Mouse (Mus musculus) midbrain, embryonic 13.5 days (tissue): ENCODE data around the gene Obscn. TPM values are rescaled to one million over a fixed set of nuclear protein-coding genes. Genes with fewer than 3 reads are reported as not detected.
A peak's percentile ranks its signal among the peaks of the same experiment; 100 is the strongest.

Experiments used
- ATAC-seq: fragments of 200-750 bp; cut with Nextera tagmentation; 2 replicates; pipeline ENCODE4 v1.8.0; 2017; ENCODE audit warnings: mild to moderate bottlenecking, moderate TSS enrichment, moderate library complexity
- H3K27ac ChIP-seq: fragments of 300-500 bp; sonication (generic); 2 replicates; pipeline ENCODE4 v1.5.1; 2015; ENCODE audit warnings: inconsistent platforms, mild to moderate bottlenecking, moderate library complexity
- H3K27me3 ChIP-seq: fragments of 300-500 bp; sonication (generic); 2 replicates; pipeline ENCODE4 v1.6.1; 2015; ENCODE audit warnings: mild to moderate bottlenecking, inconsistent platforms
- H3K36me3 ChIP-seq: fragments of 300-500 bp; sonication (generic); 2 replicates; pipeline ENCODE4 v1.6.1; 2015; ENCODE audit warnings: mild to moderate bottlenecking, inconsistent platforms
- H3K4me1 ChIP-seq: fragments of 300-500 bp; sonication (generic); replicated peaks from 2 replicates; pipeline ENCODE4 v1.6.1; 2015; ENCODE audit warnings: inconsistent platforms
- H3K4me2 ChIP-seq: fragments of 300-500 bp; sonication (generic); replicated peaks from 2 replicates; pipeline ENCODE4 v1.6.1; 2015; ENCODE audit warnings: moderate library complexity, mild to moderate bottlenecking, inconsistent platforms
- H3K4me3 ChIP-seq: fragments of 300-500 bp; sonication (generic); replicated peaks from 2 replicates; pipeline ENCODE4 v1.5.1; 2015; ENCODE audit warnings: mild to moderate bottlenecking, inconsistent platforms
- H3K9ac ChIP-seq: fragments of 300-500 bp; sonication (generic); replicated peaks from 2 replicates; pipeline ENCODE4 v1.6.1; 2015; ENCODE audit warnings: mild to moderate bottlenecking, inconsistent platforms
- H3K9me3 ChIP-seq: fragments of 300-500 bp; sonication (generic); 2 replicates; pipeline ENCODE4 v1.6.1; 2016; ENCODE audit warnings: mild to moderate bottlenecking, inconsistent platforms
- WGBS: fragments of 180-500 bp; shearing (Covaris S2); methylation state at CpG from one replicate; pipeline ENCODE4 v1.1.7; 2015; 5-methylcytosine and 5-hydroxymethylcytosine counted together
- polyA plus RNA-seq: library from polyadenylated mRNA; unstranded; fragments of >200 nt; fragmentation: Nextera tagmentation; extraction: Ambion mirVana; gene quantifications from 2 replicates; pipeline ENCODE4 v1.2.1, GENCODE M21; 2015

The Obscn gene
- polyA plus RNA-seq: 0.04 and 0.08 TPM in 2 replicates

DNA sequence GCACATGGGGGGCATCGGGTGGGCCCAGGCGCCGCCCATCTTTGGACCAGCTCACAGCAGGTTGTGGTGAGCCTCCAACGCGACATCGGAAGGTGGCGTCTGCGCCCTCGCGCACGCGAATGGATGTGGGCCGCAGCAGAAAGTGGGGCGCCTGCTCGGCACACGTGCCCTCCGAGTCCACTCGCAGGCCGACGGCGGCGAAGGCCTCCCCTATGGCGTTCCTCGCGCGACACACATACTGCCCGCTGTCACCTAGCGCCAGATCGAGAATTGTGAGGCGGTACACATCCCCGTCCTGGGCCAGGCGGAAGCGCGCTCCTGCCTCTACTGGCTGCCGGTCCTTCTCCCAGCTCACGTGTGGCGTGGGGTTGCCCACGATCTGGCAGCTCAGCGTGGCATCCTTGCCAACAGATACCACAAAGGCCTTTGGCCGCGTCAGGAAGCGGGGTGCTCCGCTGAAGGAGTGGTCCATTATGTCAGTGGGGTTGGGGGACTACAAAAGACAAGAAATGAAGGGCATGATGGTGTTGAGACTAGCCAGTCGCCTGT, at the start of gene Obscn:
Gene Obscn (minus strand): TSS at position 499 of the 549 bp plus-strand sequence.
- Histone ChIP-seq H3K36me3 (no peaks in the 10 kb centered on the region), H3K27ac (no peak within 1 kb of the TSS), H3K9me3 (no peaks in the 10 kb centered on the region), H3K27me3 (peaks cover 64% of the 10 kb centered on the region), H3K4me1 (peaks cover 8% of the 10 kb centered on the region), H3K4me2 (peak within 1 kb of the TSS; percentile 49), H3K9ac (no peak within 1 kb of the TSS), H3K4me3 (peak within 1 kb of the TSS; percentile 32)
- no peak for ATAC-seq
- 18% methylated on average over 37 of the region's 44 CpGs for WGBS

DNA sequence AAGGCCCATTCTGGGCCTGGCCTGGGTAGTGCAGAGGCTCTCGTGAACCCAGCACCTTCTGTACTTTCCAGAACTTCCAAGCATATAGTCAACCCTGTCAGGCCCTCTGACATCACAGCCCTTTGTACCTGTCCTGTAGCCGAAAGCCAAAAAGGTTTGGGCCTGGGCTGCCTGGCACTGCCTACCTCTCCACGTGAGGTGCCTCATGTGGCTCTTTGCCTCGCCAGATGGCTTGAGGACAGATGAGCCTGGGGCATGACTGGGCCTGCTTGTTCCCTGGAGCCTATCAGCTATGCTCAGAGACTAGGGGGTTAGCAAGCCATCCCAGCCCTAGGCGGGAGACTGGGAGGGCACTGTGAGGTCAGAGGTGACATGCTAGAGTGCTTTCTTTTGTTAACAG, 49.3 kb upstream of the Obscn start:
- no peak for ATAC-seq
- Histone ChIP-seq H3K9ac (no peak overlapping the region), H3K4me3 (no peak overlapping the region), H3K36me3 (peaks cover 46% of the 10 kb centered on the region), H3K4me1 (peaks cover 24% of the 10 kb centered on the region), H3K27me3 (peaks cover 4% of the 10 kb centered on the region; the same call in 1 of the 2 replicates), H3K4me2 (no peak overlapping the region), H3K9me3 (no peaks in the 10 kb centered on the region), H3K27ac (no peak overlapping the region)
- WGBS: 81% methylated on average over 5 of the region's 5 CpGs

DNA sequence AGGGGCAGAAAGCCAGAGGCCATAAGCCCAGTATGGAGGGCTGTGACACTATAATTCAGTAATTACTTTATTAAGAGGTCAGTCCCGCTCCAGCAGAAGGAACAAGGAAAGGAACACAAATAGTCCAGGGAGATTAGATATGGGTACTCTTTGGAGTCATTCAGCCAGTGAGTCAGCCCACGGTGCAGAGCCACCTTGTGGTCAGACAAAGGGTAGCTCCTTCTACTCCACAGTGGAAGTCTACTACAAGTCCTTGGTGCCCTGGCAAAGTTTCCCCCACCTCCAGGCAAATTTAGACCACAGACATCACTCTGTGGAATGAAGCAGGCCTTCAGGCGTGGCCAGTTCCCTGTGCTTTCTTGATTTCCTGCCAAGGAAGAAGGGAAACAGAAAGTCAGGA, 47.6 kb upstream of the Obscn start:
- Histone ChIP-seq H3K9me3 (no peaks in the 10 kb centered on the region), H3K4me1 (peaks cover 8% of the 10 kb centered on the region), H3K27ac (no peak overlapping the region), H3K4me2 (no peak overlapping the region), H3K4me3 (no peak overlapping the region), H3K36me3 (peaks cover 46% of the 10 kb centered on the region), H3K9ac (no peak overlapping the region), H3K27me3 (peaks cover 11% of the 10 kb centered on the region)
- WGBS: 30% methylated on average over 3 of the region's 3 CpGs
- ATAC-seq: 0 out of 2 replicates have a peak, but pooled peaks have one; percentile 40

DNA sequence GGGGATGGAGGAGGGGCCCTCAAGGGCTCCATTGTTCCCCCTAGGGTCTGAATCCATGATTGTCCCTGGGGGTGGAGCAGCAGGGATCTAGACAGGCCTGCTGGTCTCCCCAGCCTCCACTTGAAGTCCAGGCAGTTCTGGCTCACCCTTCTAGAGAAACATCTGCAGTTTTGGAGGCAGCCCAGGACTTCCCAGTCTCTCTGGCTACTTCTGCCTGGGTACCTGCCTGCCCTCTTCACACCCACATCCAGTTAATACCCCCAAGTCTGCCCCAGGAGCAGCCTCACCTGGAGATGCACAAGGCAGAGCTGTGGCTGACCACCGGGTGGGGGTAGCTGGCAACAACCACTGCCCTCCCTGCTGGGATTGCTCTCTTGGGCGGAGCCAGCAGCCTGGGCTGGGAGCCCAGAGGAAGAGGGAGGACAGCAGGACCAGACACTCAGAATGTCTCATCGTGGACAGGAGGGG, 46.7 kb upstream of the Obscn start, which contains the start of gene Gjc2:
Gene Gjc2 (minus strand): TSS at position 350 of the 468 bp plus-strand sequence.
- no peak within 1 kb of the TSS for H3K4me2 ChIP-seq
- no peak within 1 kb of the TSS for H3K4me3 ChIP-seq
- no peak for ATAC-seq
- no peak within 1 kb of the TSS; the same call in 1 of the 2 replicates for H3K9ac ChIP-seq
- H3K27ac ChIP-seq: no peak within 1 kb of the TSS
- WGBS: 37% methylated on average over 3 of the region's 3 CpGs
- H3K27me3 ChIP-seq: peaks cover 21% of the 10 kb centered on the region
- peaks cover 46% of the 10 kb centered on the region for H3K36me3 ChIP-seq
- no peaks in the 10 kb centered on the region for H3K9me3 ChIP-seq
- H3K4me1 ChIP-seq: no peaks in the 10 kb centered on the region

DNA sequence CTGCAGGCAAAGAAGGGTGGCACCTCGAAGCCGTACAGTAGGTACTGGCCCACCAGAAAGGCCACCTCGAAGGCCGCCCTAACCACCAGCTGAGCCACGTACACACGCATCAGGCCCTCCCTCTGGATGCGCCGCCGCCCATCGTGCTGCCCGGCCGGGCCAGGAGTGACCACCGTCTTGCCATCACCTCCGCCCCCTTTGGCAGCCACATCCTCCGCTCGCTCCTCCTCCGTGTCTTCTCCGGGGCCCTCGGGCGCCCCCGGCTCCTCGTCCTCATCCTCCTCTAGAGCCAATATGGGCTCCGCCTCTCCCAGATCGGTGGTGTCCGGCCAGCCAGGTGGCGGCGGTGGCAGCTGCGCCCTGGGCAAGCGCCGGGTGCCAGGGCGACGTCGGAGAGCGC, 40.7 kb upstream of the Obscn start:
- H3K27me3 ChIP-seq: peaks cover 72% of the 10 kb centered on the region
- ATAC-seq: no peak
- H3K4me3 ChIP-seq: no peak overlapping the region
- 0 out of 2 replicates have a peak overlapping the region, but pooled peaks have one; percentile 2 for H3K4me2 ChIP-seq
- H3K27ac ChIP-seq: no peak overlapping the region
- no peak overlapping the region for H3K9ac ChIP-seq
- WGBS: 10% methylated on average over 34 of the region's 34 CpGs
- no peaks in the 10 kb centered on the region for H3K36me3 ChIP-seq
- H3K9me3 ChIP-seq: no peaks in the 10 kb centered on the region
- H3K4me1 ChIP-seq: 0 out of 2 replicates have a peak, but pooled peaks cover 4% of the 10 kb centered on the region

DNA sequence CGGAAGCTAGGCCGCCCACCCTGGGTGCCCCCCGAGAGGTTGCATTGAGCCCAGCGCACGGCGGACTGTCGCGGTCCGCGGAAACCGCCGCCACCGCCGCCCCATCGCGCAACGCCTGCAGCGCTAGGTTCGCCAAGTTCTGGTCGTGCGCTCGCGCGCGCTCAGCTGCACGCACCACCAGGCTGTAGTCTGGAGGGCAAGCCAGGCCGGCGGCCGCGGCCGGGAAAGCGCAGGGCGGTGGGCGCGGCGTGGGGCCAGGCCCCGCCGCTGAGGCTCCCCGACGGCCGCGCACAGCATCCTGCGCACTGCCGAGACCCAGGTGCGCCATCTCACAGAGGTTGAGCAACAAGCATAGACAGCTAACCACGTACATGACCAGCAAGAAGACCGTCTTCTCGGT, 40.3 kb upstream of the Obscn start:
- Histone ChIP-seq H3K27ac (no peak overlapping the region), H3K4me3 (no peak overlapping the region; the same call in 1 of the 2 replicates), H3K9me3 (no peaks in the 10 kb centered on the region), H3K4me1 (0 out of 2 replicates have a peak, but pooled peaks cover 4% of the 10 kb centered on the region), H3K27me3 (peaks cover 70% of the 10 kb centered on the region), H3K4me2 (0 out of 2 replicates have a peak overlapping the region, but pooled peaks have one; percentile 2), H3K9ac (no peak overlapping the region), H3K36me3 (no peaks in the 10 kb centered on the region)
- ATAC-seq: no peak
- 4% methylated on average over 46 of the region's 48 CpGs for WGBS

DNA sequence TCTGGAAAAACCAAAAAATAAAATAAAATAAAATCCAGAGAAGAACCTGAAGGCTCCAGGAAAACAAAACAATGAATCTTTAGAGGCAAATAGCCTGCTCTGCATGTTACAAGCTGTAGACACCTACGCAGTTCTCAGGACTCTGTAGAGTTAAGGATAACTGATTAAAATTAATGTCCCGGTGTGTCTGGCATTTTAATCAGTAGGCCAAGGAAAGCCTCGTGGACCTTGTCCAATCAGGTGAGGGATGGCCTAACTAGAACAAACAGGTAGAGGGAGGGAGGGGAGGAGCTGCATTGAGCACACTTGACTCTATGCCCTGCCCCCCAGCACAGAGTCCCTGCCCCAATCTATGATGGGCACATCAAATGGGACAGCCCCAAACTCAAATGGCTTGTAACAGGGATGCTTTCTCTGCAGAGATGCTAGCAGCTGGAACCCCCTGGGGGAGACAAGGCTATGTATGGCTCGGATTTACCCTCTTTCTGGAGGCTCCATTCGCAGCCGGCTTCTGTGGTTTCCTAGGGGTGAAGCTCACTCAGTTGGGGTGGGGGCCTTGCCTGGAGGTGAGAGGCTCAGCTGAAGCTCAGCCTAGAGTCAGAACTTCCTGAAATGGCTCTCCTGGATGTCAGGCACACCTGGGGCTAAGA, 38.1 kb upstream of the Obscn start:
- Histone ChIP-seq H3K9ac (no peak overlapping the region), H3K27me3 (peaks cover 66% of the 10 kb centered on the region), H3K4me3 (no peak overlapping the region), H3K4me1 (0 out of 2 replicates have a peak, but pooled peaks cover 4% of the 10 kb centered on the region), H3K9me3 (no peaks in the 10 kb centered on the region), H3K36me3 (no peaks in the 10 kb centered on the region), H3K27ac (no peak overlapping the region), H3K4me2 (no peak overlapping the region)
- no peak for ATAC-seq
- WGBS: 52% methylated on average over 6 of the region's 6 CpGs

DNA sequence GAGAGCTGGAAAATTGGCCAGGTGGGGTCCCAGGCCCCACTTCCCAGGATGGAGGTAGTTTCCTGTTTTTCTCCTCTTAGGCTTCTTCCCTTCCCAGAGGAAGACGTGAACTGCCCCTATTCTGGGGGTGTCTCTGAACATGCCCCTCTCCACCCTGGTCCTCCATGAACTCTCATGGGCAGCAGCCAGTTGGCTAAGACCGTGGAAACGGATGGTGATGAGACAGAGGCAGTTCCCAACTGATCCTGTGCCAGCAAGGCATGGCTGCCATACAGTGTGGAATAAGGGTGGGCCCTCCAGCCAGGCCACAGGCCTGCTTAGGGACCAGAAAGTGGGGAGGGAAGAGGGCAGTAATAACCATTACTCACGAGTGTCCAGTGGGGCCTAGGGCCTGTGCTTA, 34.3 kb upstream of the Obscn start:
- no peaks in the 10 kb centered on the region for H3K9me3 ChIP-seq
- WGBS: 78% methylated on average over 4 of the region's 4 CpGs
- peaks cover 28% of the 10 kb centered on the region for H3K27me3 ChIP-seq
- H3K9ac ChIP-seq: no peak overlapping the region
- H3K4me2 ChIP-seq: no peak overlapping the region
- no peaks in the 10 kb centered on the region for H3K4me1 ChIP-seq
- H3K27ac ChIP-seq: no peak overlapping the region
- H3K4me3 ChIP-seq: no peak overlapping the region
- no peaks in the 10 kb centered on the region for H3K36me3 ChIP-seq
- ATAC-seq: no peak

DNA sequence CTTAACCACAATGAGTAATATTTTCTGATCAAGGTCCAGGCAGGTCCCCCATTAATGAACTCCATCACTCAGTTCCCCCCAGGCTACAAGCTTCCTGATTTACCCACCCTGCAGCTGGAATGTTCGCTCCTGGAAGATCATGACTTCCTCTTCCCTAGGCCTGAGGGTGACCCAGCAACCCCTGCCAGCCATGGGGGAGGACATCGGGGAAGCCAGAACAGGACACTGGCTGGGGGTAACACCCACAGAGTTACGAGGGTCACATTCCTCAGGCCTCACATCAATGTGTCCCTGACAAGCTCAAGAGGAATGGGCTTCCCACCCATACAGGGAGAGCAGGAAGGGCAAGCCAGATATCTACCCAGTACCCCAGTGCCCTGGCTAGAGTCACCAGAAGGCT, 33.6 kb upstream of the Obscn start:
- Histone ChIP-seq H3K4me2 (no peak overlapping the region), H3K4me1 (no peaks in the 10 kb centered on the region), H3K27me3 (peaks cover 21% of the 10 kb centered on the region), H3K27ac (no peak overlapping the region), H3K36me3 (no peaks in the 10 kb centered on the region), H3K4me3 (no peak overlapping the region), H3K9me3 (no peaks in the 10 kb centered on the region), H3K9ac (no peak overlapping the region)
- 82% methylated on average over 3 of the region's 3 CpGs for WGBS
- ATAC-seq: no peak

DNA sequence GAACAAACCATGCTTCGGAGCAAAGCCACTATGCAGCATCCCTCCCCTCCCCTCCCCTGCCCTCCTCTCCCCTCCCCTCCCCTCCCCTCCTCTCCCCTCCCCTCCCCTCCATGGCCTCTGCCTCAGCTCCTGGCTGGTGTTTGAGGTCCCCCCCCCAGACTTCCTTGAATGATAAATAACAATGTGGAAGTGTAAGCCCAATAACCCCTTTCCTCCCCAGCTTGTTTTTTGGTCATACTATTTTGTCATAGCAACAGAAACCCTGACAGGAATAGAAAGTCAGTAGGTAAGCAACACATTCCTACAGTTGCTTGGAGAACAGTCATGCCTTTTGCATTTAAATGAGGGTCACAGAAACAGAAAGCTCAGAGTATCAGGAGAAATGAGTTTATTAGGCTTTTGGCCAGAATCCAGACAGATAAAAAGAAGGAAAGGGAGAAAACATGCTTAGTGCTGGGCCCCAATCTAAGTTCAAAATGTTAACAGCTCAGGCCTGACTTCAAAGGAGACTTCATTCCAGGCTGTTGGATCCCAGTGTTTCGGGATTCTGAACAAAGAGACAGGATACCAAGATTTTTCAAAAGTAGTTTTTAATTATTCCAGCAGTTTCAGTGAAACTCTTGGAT, 29.5 kb upstream of the Obscn start:
- Histone ChIP-seq H3K9ac (no peak overlapping the region), H3K36me3 (no peaks in the 10 kb centered on the region), H3K4me2 (no peak overlapping the region), H3K9me3 (no peaks in the 10 kb centered on the region), H3K27ac (no peak overlapping the region), H3K27me3 (no peaks in the 10 kb centered on the region), H3K4me1 (peaks cover 21% of the 10 kb centered on the region), H3K4me3 (no peak overlapping the region)
- ATAC-seq: no peak
- WGBS: 50% methylated on average over 2 of the region's 2 CpGs

DNA sequence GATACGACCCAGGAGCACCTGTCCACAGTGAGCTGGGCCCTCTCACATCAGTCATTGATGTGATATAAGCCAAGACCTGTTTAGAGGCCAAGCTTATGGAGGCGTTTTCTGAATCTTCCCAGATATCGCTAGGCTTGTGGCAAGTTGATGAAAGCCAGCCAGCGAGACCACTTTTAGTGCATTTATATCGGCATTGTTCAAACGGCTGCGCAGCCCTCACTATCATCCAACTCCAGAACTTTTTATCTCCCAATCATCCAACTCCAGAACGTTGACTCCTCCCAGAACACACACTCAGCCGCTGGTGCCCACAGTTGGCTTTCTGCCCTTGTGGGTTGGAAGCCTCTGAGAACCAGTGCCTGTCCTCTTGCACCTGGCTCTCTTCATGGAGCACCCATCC, 28.2 kb upstream of the Obscn start:
- peaks cover 21% of the 10 kb centered on the region for H3K4me1 ChIP-seq
- peak overlapping the region; percentile 57; the same call in 1 of the 2 replicates for H3K4me3 ChIP-seq
- H3K4me2 ChIP-seq: peak overlapping the region; percentile 69
- no peaks in the 10 kb centered on the region for H3K9me3 ChIP-seq
- H3K36me3 ChIP-seq: no peaks in the 10 kb centered on the region
- no peaks in the 10 kb centered on the region for H3K27me3 ChIP-seq
- no peak overlapping the region for H3K27ac ChIP-seq
- 86% methylated on average over 9 of the region's 9 CpGs for WGBS
- no peak overlapping the region for H3K9ac ChIP-seq
- no peak for ATAC-seq
